Mouse (Mus musculus): ENCODE results near the gene Fgfr1op2. TPM values are rescaled to one million over a fixed set of nuclear protein-coding genes. Genes with fewer than 3 reads are reported as not detected.
A peak's percentile ranks its signal among the peaks of the same experiment; 100 is the strongest.

Fgfr1op2 gene
- polyA plus RNA-seq, 1 experiment from 2014 or later: 75.5 TPM

GRCm38 (mm10) chr6:146603651-146604050, 26.6 kb downstream of the Fgfr1op2 start:
- H3K27me3 ChIP-seq: no peaks in the 10 kb centered on the region
- in situ Hi-C loops (cut with MboI; ENCODE audit: low pct_unique_long_range_greater_than_20kb): no loop called here
- ChIA-PET CTCF (no interaction called here), POLR2A (no interaction called here)
- no peak for TF ChIP-seq CTCF (IDR thresholded peaks at IDR 0.05)
- ATAC-seq: no peak
- DNase-seq (ENCODE audit: low read depth, low spot score): no peak

- in situ Hi-C loops (cut with MboI; ENCODE audit: low pct_unique_long_range_greater_than_20kb): no loop called here
- ChIA-PET CTCF (no interaction called here), POLR2A (no interaction called here)
These were observed 34.4 kb downstream of the Fgfr1op2 start for GRCm38 (mm10) chr6:146611385-146611784.

GRCm38 (mm10) chr6:146611897-146612296, 34.9 kb downstream of the Fgfr1op2 start:
- H3K27me3 ChIP-seq: no peaks in the 10 kb centered on the region
- POLR2A ChIA-PET: interaction anchor here (0.7 kb wide), 1 partner anchor 15 kb away, joined by 3 read pairs; no protein-coding TSS in a partner anchor
- in situ Hi-C loops (cut with MboI; ENCODE audit: low pct_unique_long_range_greater_than_20kb): no loop called here
- CTCF ChIA-PET: interaction anchor here (1.5 kb wide), 1 partner anchor 9 kb away, joined by 4 read pairs; no protein-coding TSS in a partner anchor
- DNase-seq (ENCODE audit: low read depth, low spot score): no peak
- ATAC-seq: no peak
- no peak for TF ChIP-seq CTCF (IDR thresholded peaks at IDR 0.05)

More at GRCm38 (mm10) chr6:146611385-146611784, 34.4 kb downstream of the Fgfr1op2 start:
- H3K27me3 ChIP-seq: no peaks in the 10 kb centered on the region
- DNase-seq (ENCODE audit: low read depth, low spot score): no peak
- no peak for ATAC-seq
- TF ChIP-seq CTCF (IDR thresholded peaks at IDR 0.05): no peak

- ChIA-PET CTCF (interaction anchor here (1.5 kb wide), 1 partner anchor 10 kb away, joined by 4 read pairs; no protein-coding TSS in a partner anchor), POLR2A (interaction anchor here (0.9 kb wide), 1 partner anchor 13 kb away, joined by 3 read pairs; no protein-coding TSS in a partner anchor)
- DNase-seq (ENCODE audit: low read depth, low spot score) (no peak), ATAC-seq (no peak)
- in situ Hi-C loops (cut with MboI; ENCODE audit: low pct_unique_long_range_greater_than_20kb): no loop called here
- H3K27me3 ChIP-seq: no peaks in the 10 kb centered on the region
- TF ChIP-seq CTCF (IDR thresholded peaks at IDR 0.05): no peak
These were observed 35.7 kb downstream of the Fgfr1op2 start for GRCm38 (mm10) chr6:146612736-146613135.

GRCm38 (mm10) chr6:146613907-146614306, 36.9 kb downstream of the Fgfr1op2 start:
- ATAC-seq: no peak
- in situ Hi-C loops (cut with MboI; ENCODE audit: low pct_unique_long_range_greater_than_20kb): no loop called here
- no peak for TF ChIP-seq CTCF (IDR thresholded peaks at IDR 0.05)
- ChIA-PET CTCF (no interaction called here), POLR2A (no interaction called here)
- DNase-seq (ENCODE audit: low read depth, low spot score): no peak
- H3K27me3 ChIP-seq: no peaks in the 10 kb centered on the region

- in situ Hi-C loops (cut with MboI; ENCODE audit: low pct_unique_long_range_greater_than_20kb): no loop called here
- no peak for ATAC-seq
- ChIA-PET POLR2A (no interaction called here), CTCF (no interaction called here)
- no peak for DNase-seq (ENCODE audit: low read depth, low spot score)
- no peak for TF ChIP-seq CTCF (IDR thresholded peaks at IDR 0.05)
- H3K27me3 ChIP-seq: no peaks in the 10 kb centered on the region
These were observed 37.5 kb downstream of the Fgfr1op2 start for GRCm38 (mm10) chr6:146614541-146614940.

- DNase-seq (ENCODE audit: low read depth, low spot score): no peak
- ChIA-PET POLR2A (no interaction called here), CTCF (interaction anchor here (0.8 kb wide), 1 partner anchor 12 kb away, joined by 3 read pairs; no protein-coding TSS in a partner anchor)
These were observed 38.9 kb downstream of the Fgfr1op2 start for GRCm38 (mm10) chr6:146615891-146616290.

GRCm38 (mm10) chr6:146616670-146617069, 39.7 kb downstream of the Fgfr1op2 start:
- no peaks in the 10 kb centered on the region for H3K27me3 ChIP-seq
- POLR2A ChIA-PET: no interaction called here
- in situ Hi-C loops (cut with MboI; ENCODE audit: low pct_unique_long_range_greater_than_20kb): no loop called here
- CTCF ChIA-PET: interaction anchor here (0.8 kb wide), 1 partner anchor 11 kb away, joined by 3 read pairs; no protein-coding TSS in a partner anchor
- no peak for TF ChIP-seq CTCF (IDR thresholded peaks at IDR 0.05)
- DNase-seq (ENCODE audit: low read depth, low spot score) (no peak), ATAC-seq (no peak)

More at GRCm38 (mm10) chr6:146615891-146616290, 38.9 kb downstream of the Fgfr1op2 start:
- in situ Hi-C loops (cut with MboI; ENCODE audit: low pct_unique_long_range_greater_than_20kb): no loop called here
- ATAC-seq: no peak
- TF ChIP-seq CTCF (IDR thresholded peaks at IDR 0.05): no peak
- no peaks in the 10 kb centered on the region for H3K27me3 ChIP-seq

- CTCF ChIA-PET: no interaction called here
- no peak for DNase-seq (ENCODE audit: low read depth, low spot score)
- in situ Hi-C loops (cut with MboI; ENCODE audit: low pct_unique_long_range_greater_than_20kb): no loop called here
- ATAC-seq: no peak
- H3K27me3 ChIP-seq: no peaks in the 10 kb centered on the region
- no peak for TF ChIP-seq CTCF (IDR thresholded peaks at IDR 0.05)
- POLR2A ChIA-PET: no interaction called here
These were observed 51.1 kb downstream of the Fgfr1op2 start for GRCm38 (mm10) chr6:146628123-146628522.

GRCm38 (mm10) chr6:146629781-146630756, 53.1 kb downstream of the Fgfr1op2 start:
- DNase-seq (ENCODE audit: low read depth, low spot score): no peak
- no peaks in the 10 kb centered on the region for H3K27me3 ChIP-seq
- POLR2A ChIA-PET: no interaction called here
- CTCF ChIA-PET: no interaction called here
- in situ Hi-C loops (cut with MboI; ENCODE audit: low pct_unique_long_range_greater_than_20kb): no loop called here
- TF ChIP-seq CTCF (IDR thresholded peaks at IDR 0.05): no peak
- no peak for ATAC-seq

GRCm38 (mm10) chr6:146630961-146631360, 54.0 kb downstream of the Fgfr1op2 start:
- no peaks in the 10 kb centered on the region for H3K27me3 ChIP-seq
- DNase-seq (ENCODE audit: low read depth, low spot score) (no peak), ATAC-seq (peak; percentile 24)
- POLR2A ChIA-PET: no interaction called here
- CTCF ChIA-PET: no interaction called here
- no peak for TF ChIP-seq CTCF (IDR thresholded peaks at IDR 0.05)
- in situ Hi-C loops (cut with MboI; ENCODE audit: low pct_unique_long_range_greater_than_20kb): no loop called here
